Mouse (Mus musculus): ENCODE measurements around the gene Cln3. TPM values are rescaled to one million over a fixed set of nuclear protein-coding genes. Genes with fewer than 3 reads are reported as not detected.
A peak's percentile ranks its signal among the peaks of the same experiment; 100 is the strongest.

Cln3 gene
- total and polyA plus RNA-seq, 3 experiments: 19.1 to 47.2 (median 20.7) TPM

GRCm38 (mm10) chr7:126601896-126602295 lies 16.3 kb upstream of the Cln3 start:
- Histone ChIP-seq H3K4me1 (ENCODE audit: control insufficient read depth in 1 of 2, insufficient read depth in 2 of 2) (peaks cover 22 to 37% of the 10 kb centered on the region in 2 experiments), H3K4me3 (replicated peaks in 1 of 3; ENCODE audit: low read depth in 2 of 3, low read length in 2 of 3, poor library complexity in 1 of 3) (no peak overlapping the region), H3K4me2 (ENCODE audit: insufficient read depth, low read depth, poor library complexity, severe bottlenecking) (no peak overlapping the region), H3K36me3 (replicated peaks in 1 of 2; ENCODE audit: control insufficient read depth in 1 of 2, insufficient read depth in 1 of 2, low read length in 1 of 2) (no peaks in the 10 kb centered on the region), H3K9ac (ENCODE audit: insufficient read depth, low read depth) (no peak overlapping the region), H3K79me2 (replicated peaks; ENCODE audit: control insufficient read depth, extremely low read depth, insufficient read depth, poor library complexity, severe bottlenecking) (no peaks in the 10 kb centered on the region), H3K27ac (ENCODE audit: insufficient read depth, low read depth) (no peak overlapping the region), H3K9me3 (replicated peaks; ENCODE audit: low read length) (no peaks in the 10 kb centered on the region), H3K27me3 (replicated peaks) (no peaks in the 10 kb centered on the region)
- dilution Hi-C loops (cut with MboI; ENCODE audit: extremely low pct_ligation_motif_present, extremely low pct_unique_long_range_greater_than_20kb, low sequenced_read_pairs): no loop called here
- in situ Hi-C loops (cut with MboI; ENCODE audit: low pct_ligation_motif_present, low pct_unique_long_range_greater_than_20kb, low sequenced_read_pairs): no loop called here
- DNase-seq (ENCODE audit: extremely low read depth): no peak
- TF ChIP-seq IRF4 (IDR thresholded peaks at IDR 0.05; ENCODE audit: low read depth, low read length) (peak; percentile 61; the same call in 1 of the 2 replicates), CTCF (conservative IDR thresholded peaks at IDR 0.05 in 1 of 2, IDR thresholded peaks at IDR 0.05 in 1 of 2; ENCODE audit: low read depth in 2 of 2, low read length in 2 of 2) (no peak), MEF2A (IDR thresholded peaks at IDR 0.05; ENCODE audit: borderline replicate concordance, low read depth, low read length) (peak; percentile 56; the same call in 1 of the 2 replicates), E2F4 (IDR thresholded peaks at IDR 0.05; ENCODE audit: insufficient replicate concordance, low read depth, low read length) (no peak), RCOR1 (conservative IDR thresholded peaks at IDR 0.05; ENCODE audit: low read depth, low read length) (no peak), TCF12 (IDR thresholded peaks at IDR 0.05; ENCODE audit: low read depth, low read length) (0 out of 2 replicates have a peak, but pooled peaks have one; percentile 32), BHLHE40 (IDR thresholded peaks at IDR 0.05; ENCODE audit: low read depth, low read length) (0 out of 2 replicates have a peak, but pooled peaks have one; percentile 14), EP300 (IDR thresholded peaks at IDR 0.05; ENCODE audit: low read length) (peak; percentile 68)

DNA sequence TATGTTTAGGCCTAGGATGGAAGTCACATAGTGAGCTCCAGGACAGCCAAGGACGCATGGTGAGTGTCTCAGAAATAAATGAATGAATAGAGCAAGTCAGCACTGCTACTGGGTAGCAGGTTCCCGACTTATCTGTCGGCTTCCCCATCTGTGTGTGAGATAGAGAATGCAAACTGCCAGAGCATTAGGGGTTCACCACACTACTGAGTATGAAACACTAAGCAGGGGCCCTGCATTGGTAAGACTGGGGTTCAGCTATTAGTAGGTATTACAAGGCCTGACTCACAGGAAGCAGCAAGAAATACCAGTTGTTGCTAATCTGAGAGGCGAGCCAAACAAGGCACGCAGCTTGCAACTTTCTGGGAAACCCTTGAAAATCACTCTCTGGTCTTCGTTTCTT lies 13.3 kb upstream of the Cln3 start:
- no peaks in the 10 kb centered on the region for H3K36me3 ChIP-seq (replicated peaks in 1 of 2; ENCODE audit: control insufficient read depth in 1 of 2, insufficient read depth in 1 of 2, low read length in 1 of 2)
- peaks cover 2% of the 10 kb centered on the region for H3K27me3 ChIP-seq (replicated peaks)
- dilution Hi-C loops (cut with MboI; ENCODE audit: extremely low pct_ligation_motif_present, extremely low pct_unique_long_range_greater_than_20kb, low sequenced_read_pairs): no loop called here
- H3K4me3 ChIP-seq (replicated peaks in 1 of 3; ENCODE audit: low read depth in 2 of 3, low read length in 2 of 3, poor library complexity in 1 of 3): no peak overlapping the region
- in situ Hi-C loops (cut with MboI; ENCODE audit: low pct_ligation_motif_present, low pct_unique_long_range_greater_than_20kb, low sequenced_read_pairs): no loop called here
- H3K27ac ChIP-seq (ENCODE audit: insufficient read depth, low read depth): no peak overlapping the region
- H3K9ac ChIP-seq (ENCODE audit: insufficient read depth, low read depth): no peak overlapping the region
- DNase-seq (ENCODE audit: extremely low read depth): no peak
- H3K4me1 ChIP-seq (ENCODE audit: control insufficient read depth in 1 of 2, insufficient read depth in 2 of 2): peaks cover 40 to 59% of the 10 kb centered on the region in 2 experiments
- H3K4me2 ChIP-seq (ENCODE audit: insufficient read depth, low read depth, poor library complexity, severe bottlenecking): no peak overlapping the region
- TF ChIP-seq E2F4 (IDR thresholded peaks at IDR 0.05; ENCODE audit: insufficient replicate concordance, low read depth, low read length) (no peak), UBTF (IDR thresholded peaks at IDR 0.05; ENCODE audit: low read depth, low read length) (no peak), EP300 (IDR thresholded peaks at IDR 0.05; ENCODE audit: low read length) (no peak), MAFK (IDR thresholded peaks at IDR 0.05; ENCODE audit: insufficient replicate concordance, low read length) (no peak), MXI1 (IDR thresholded peaks at IDR 0.05; ENCODE audit: low read depth, low read length) (no peak), ELF1 (IDR thresholded peaks at IDR 0.05; ENCODE audit: low read depth, low read length) (no peak), GABPA (IDR thresholded peaks at IDR 0.05; ENCODE audit: insufficient replicate concordance, low read depth, low read length) (no peak), SIN3A (IDR thresholded peaks at IDR 0.05; ENCODE audit: low read length) (no peak)
- H3K79me2 ChIP-seq (replicated peaks; ENCODE audit: control insufficient read depth, extremely low read depth, insufficient read depth, poor library complexity, severe bottlenecking): no peaks in the 10 kb centered on the region
- no peaks in the 10 kb centered on the region for H3K9me3 ChIP-seq (replicated peaks; ENCODE audit: low read length)
